Mouse (Mus musculus) lung, embryonic 15.5 days (tissue): ENCODE data around the gene Gm5294. TPM values are rescaled to one million over a fixed set of nuclear protein-coding genes. Genes with fewer than 3 reads are reported as not detected.

Experiments
- ATAC-seq: fragments of 200-750 bp; cut with Nextera tagmentation; 2 replicates; pipeline ENCODE4 v1.8.0; 2017; ENCODE audit warnings: moderate number of reproducible peaks, borderline replicate concordance; ENCODE audit not compliant: low FRiP score, low TSS enrichment; ENCODE audit errors: extremely low read depth
- H3K27ac ChIP-seq: fragments of 300-500 bp; sonication (generic); 2 replicates; pipeline ENCODE4 v1.5.1; 2015; ENCODE audit warnings: moderate library complexity, mild to moderate bottlenecking, inconsistent platforms
- H3K27me3 ChIP-seq: fragments of 300-500 bp; sonication (generic); 2 replicates; pipeline ENCODE4 v1.6.1; 2015; ENCODE audit warnings: inconsistent platforms
- H3K36me3 ChIP-seq: fragments of 300-500 bp; sonication (generic); 2 replicates; pipeline ENCODE4 v1.6.1; 2015; ENCODE audit warnings: inconsistent platforms
- H3K4me1 ChIP-seq: fragments of 300-500 bp; sonication (generic); 2 replicates; pipeline ENCODE4 v1.6.1; 2015; ENCODE audit warnings: inconsistent platforms
- H3K4me2 ChIP-seq: fragments of 300-500 bp; sonication (generic); 2 replicates; pipeline ENCODE4 v1.6.1; 2015; ENCODE audit warnings: inconsistent platforms, mild to moderate bottlenecking, moderate library complexity
- H3K4me3 ChIP-seq: fragments of 300-500 bp; sonication (generic); 2 replicates; pipeline ENCODE4 v1.5.1; 2015; ENCODE audit warnings: mild to moderate bottlenecking, inconsistent platforms
- H3K9ac ChIP-seq: fragments of 300-500 bp; sonication (generic); 2 replicates; pipeline ENCODE4 v1.6.1; 2015; ENCODE audit warnings: inconsistent platforms
- H3K9me3 ChIP-seq: fragments of 300-500 bp; sonication (generic); 2 replicates; pipeline ENCODE4 v1.6.1; 2016; ENCODE audit warnings: inconsistent platforms
- WGBS: fragments of 180-500 bp; shearing (Covaris S2); methylation state at CpG from one replicate; pipeline ENCODE4 v1.1.7; 2015; 5-methylcytosine and 5-hydroxymethylcytosine counted together
- polyA plus RNA-seq: library from polyadenylated mRNA; unstranded; fragments of >200 nt; fragmentation: Nextera tagmentation; extraction: Ambion mirVana; gene quantifications from 2 replicates; pipeline ENCODE4 v1.2.1, GENCODE M21; 2015

Gene Gm5294
- polyA plus RNA-seq, result not detected in 2 replicates

GRCm38 (mm10) chr5:138819780-138820179, at the start of gene Gm5294:
Gene Gm5294 (plus strand): TSS chr5:138820080.
- 9% methylated on average over 21 of the region's 21 CpGs for WGBS
- Histone ChIP-seq H3K4me3 (peak within 1 kb of the TSS; percentile 31), H3K4me2 (peak within 1 kb of the TSS; percentile 64), H3K36me3 (no peaks in the 10 kb centered on the region), H3K9ac (no peak within 1 kb of the TSS), H3K4me1 (peaks cover 4% of the 10 kb centered on the region; the same call in 1 of the 2 replicates), H3K9me3 (no peaks in the 10 kb centered on the region), H3K27me3 (peaks cover 61% of the 10 kb centered on the region), H3K27ac (no peak within 1 kb of the TSS)
- ATAC-seq, result no peak

- Histone ChIP-seq H3K9me3 (no peaks in the 10 kb centered on the region), H3K4me3 (no peak overlapping the region), H3K36me3 (no peaks in the 10 kb centered on the region), H3K27me3 (no peaks in the 10 kb centered on the region), H3K27ac (no peak overlapping the region), H3K9ac (no peak overlapping the region), H3K4me1 (0 out of 2 replicates have a peak, but pooled peaks cover 4% of the 10 kb centered on the region), H3K4me2 (no peak overlapping the region)
- ATAC-seq, result no peak
- 93% methylated on average over 5 of the region's 5 CpGs for WGBS
Measured at GRCm38 (mm10) chr5:138775096-138775495, 44.8 kb upstream of the Gm5294 start.

GRCm38 (mm10) chr5:138776346-138776745, 43.5 kb upstream of the Gm5294 start:
- H3K4me3 ChIP-seq, result no peak overlapping the region
- H3K36me3 ChIP-seq, result no peaks in the 10 kb centered on the region
- 0 out of 2 replicates have a peak, but pooled peaks cover 4% of the 10 kb centered on the region for H3K4me1 ChIP-seq
- no peaks in the 10 kb centered on the region for H3K27me3 ChIP-seq
- H3K4me2 ChIP-seq, result no peak overlapping the region
- H3K27ac ChIP-seq, result no peak overlapping the region
- no peaks in the 10 kb centered on the region for H3K9me3 ChIP-seq
- ATAC-seq, result peak; percentile 55; the same call in 1 of the 2 replicates
- 53% methylated on average over 1 of the region's 1 CpGs for WGBS
- H3K9ac ChIP-seq, result no peak overlapping the region

GRCm38 (mm10) chr5:138778731-138779463, 41.0 kb upstream of the Gm5294 start:
- no peaks in the 10 kb centered on the region for H3K27me3 ChIP-seq
- H3K4me3 ChIP-seq, result no peak overlapping the region
- H3K9me3 ChIP-seq, result no peaks in the 10 kb centered on the region
- H3K36me3 ChIP-seq, result no peaks in the 10 kb centered on the region
- 0 out of 2 replicates have a peak, but pooled peaks cover 4% of the 10 kb centered on the region for H3K4me1 ChIP-seq
- 56% methylated on average over 9 of the region's 9 CpGs for WGBS
- no peak overlapping the region for H3K9ac ChIP-seq
- no peak for ATAC-seq
- H3K27ac ChIP-seq, result no peak overlapping the region
- no peak overlapping the region for H3K4me2 ChIP-seq

GRCm38 (mm10) chr5:138779655-138780054, 40.2 kb upstream of the Gm5294 start:
- Histone ChIP-seq H3K4me3 (no peak overlapping the region), H3K36me3 (no peaks in the 10 kb centered on the region), H3K9ac (no peak overlapping the region), H3K9me3 (no peaks in the 10 kb centered on the region), H3K27me3 (no peaks in the 10 kb centered on the region), H3K27ac (no peak overlapping the region), H3K4me1 (0 out of 2 replicates have a peak, but pooled peaks cover 4% of the 10 kb centered on the region), H3K4me2 (no peak overlapping the region)
- 56% methylated on average over 3 of the region's 3 CpGs for WGBS
- ATAC-seq, result no peak

- H3K36me3 ChIP-seq, result no peaks in the 10 kb centered on the region
- H3K27ac ChIP-seq, result no peak overlapping the region
- 89% methylated on average over 1 of the region's 1 CpGs for WGBS
Measured at GRCm38 (mm10) chr5:138782697-138783096, 37.2 kb upstream of the Gm5294 start.

GRCm38 (mm10) chr5:138783181-138783580, 36.7 kb upstream of the Gm5294 start:
- H3K36me3 ChIP-seq, result no peaks in the 10 kb centered on the region
- 0 out of 2 replicates have a peak, but pooled peaks cover 4% of the 10 kb centered on the region for H3K4me1 ChIP-seq
- no peaks in the 10 kb centered on the region for H3K27me3 ChIP-seq
- no peaks in the 10 kb centered on the region for H3K9me3 ChIP-seq
- ATAC-seq, result no peak
- WGBS, result 74% methylated on average over 8 of the region's 8 CpGs
- H3K4me3 ChIP-seq, result no peak overlapping the region
- no peak overlapping the region for H3K27ac ChIP-seq
- no peak overlapping the region for H3K4me2 ChIP-seq
- H3K9ac ChIP-seq, result no peak overlapping the region

More at GRCm38 (mm10) chr5:138782697-138783096, 37.2 kb upstream of the Gm5294 start:
- no peak for ATAC-seq
- H3K9me3 ChIP-seq, result no peaks in the 10 kb centered on the region
- H3K4me2 ChIP-seq, result no peak overlapping the region
- no peaks in the 10 kb centered on the region for H3K27me3 ChIP-seq
- no peak overlapping the region for H3K4me3 ChIP-seq
- H3K4me1 ChIP-seq, result 0 out of 2 replicates have a peak, but pooled peaks cover 4% of the 10 kb centered on the region
- H3K9ac ChIP-seq, result no peak overlapping the region

- Histone ChIP-seq H3K27me3 (no peaks in the 10 kb centered on the region), H3K9ac (no peak overlapping the region), H3K4me1 (no peaks in the 10 kb centered on the region), H3K9me3 (no peaks in the 10 kb centered on the region), H3K4me2 (no peak overlapping the region), H3K36me3 (no peaks in the 10 kb centered on the region), H3K27ac (no peak overlapping the region), H3K4me3 (no peak overlapping the region)
- 79% methylated on average over 3 of the region's 3 CpGs for WGBS
- ATAC-seq, result no peak
Measured at GRCm38 (mm10) chr5:138785986-138786515, 33.8 kb upstream of the Gm5294 start.

- Histone ChIP-seq H3K4me2 (no peak overlapping the region), H3K4me1 (no peaks in the 10 kb centered on the region), H3K4me3 (no peak overlapping the region), H3K9me3 (no peaks in the 10 kb centered on the region), H3K27me3 (no peaks in the 10 kb centered on the region), H3K36me3 (no peaks in the 10 kb centered on the region), H3K9ac (no peak overlapping the region), H3K27ac (no peak overlapping the region)
- no peak for ATAC-seq
- WGBS, result 75% methylated on average over 7 of the region's 7 CpGs
Measured at GRCm38 (mm10) chr5:138787648-138788047, 32.2 kb upstream of the Gm5294 start.

- no peak overlapping the region for H3K4me3 ChIP-seq
- no peak overlapping the region for H3K4me2 ChIP-seq
- no peaks in the 10 kb centered on the region for H3K36me3 ChIP-seq
- H3K9me3 ChIP-seq, result no peaks in the 10 kb centered on the region
- H3K9ac ChIP-seq, result no peak overlapping the region
- WGBS, result 42% methylated on average over 11 of the region's 11 CpGs
- no peak overlapping the region for H3K27ac ChIP-seq
- ATAC-seq, result no peak
- no peaks in the 10 kb centered on the region for H3K27me3 ChIP-seq
- H3K4me1 ChIP-seq, result no peaks in the 10 kb centered on the region
Measured at GRCm38 (mm10) chr5:138788481-138789211, 31.2 kb upstream of the Gm5294 start.

GRCm38 (mm10) chr5:138790954-138791480, 28.9 kb upstream of the Gm5294 start:
- Histone ChIP-seq H3K4me2 (no peak overlapping the region), H3K9me3 (no peaks in the 10 kb centered on the region), H3K4me1 (no peaks in the 10 kb centered on the region), H3K9ac (no peak overlapping the region), H3K27ac (no peak overlapping the region), H3K27me3 (no peaks in the 10 kb centered on the region), H3K36me3 (no peaks in the 10 kb centered on the region), H3K4me3 (no peak overlapping the region)
- no peak for ATAC-seq
- WGBS, result 80% methylated on average over 11 of the region's 11 CpGs
